Mouse (Mus musculus) kidney, adult 2 months (tissue): Measurements from ENCODE around the gene Tnfsf13. TPM values are rescaled to one million over a fixed set of nuclear protein-coding genes. Genes with fewer than 3 reads are reported as not detected.

Source experiments
- DNase-seq: peaks from one replicate; pipeline ENCODE4 v3.0.0; 2021
- H3K27ac ChIP-seq: fragments of 200-500 bp; 2 replicates; pipeline ENCODE4 v1.5.1; 2012; ENCODE audit warnings: low read depth, low read length, control low read depth, inconsistent platforms; ENCODE audit not compliant: insufficient read depth
- H3K27me3 ChIP-seq: fragments of 200-500 bp; replicated peaks from 2 replicates; pipeline ENCODE4 v1.6.1; 2012; ENCODE audit warnings: mild to moderate bottlenecking, moderate library complexity, low read length, inconsistent platforms; ENCODE audit not compliant: control insufficient read depth, insufficient read depth
- H3K36me3 ChIP-seq: fragments of 200-500 bp; 2 replicates; pipeline ENCODE4 v1.6.1; 2012; ENCODE audit warnings: mild to moderate bottlenecking, moderate library complexity, low read length, inconsistent platforms; ENCODE audit not compliant: control insufficient read depth, insufficient read depth
- H3K4me1 ChIP-seq: fragments of 200-500 bp; 2 replicates; pipeline ENCODE4 v1.6.1; 2011; ENCODE audit warnings: low read length; ENCODE audit not compliant: control insufficient read depth, insufficient read depth
- H3K4me3 ChIP-seq: fragments of 200-500 bp; 2 replicates; pipeline ENCODE4 v1.5.1; 2011; ENCODE audit warnings: mild to moderate bottlenecking, low read depth, low read length, control low read depth; ENCODE audit not compliant: insufficient read depth
- CTCF ChIP-seq: fragments of 200-500 bp; conservative IDR thresholded peaks from 2 replicates; pipeline ENCODE4 v1.5.1; 2011; ENCODE audit warnings: low read depth, mild to moderate bottlenecking, control low read depth, low read length, moderate library complexity, mixed read lengths; ENCODE audit not compliant: insufficient read depth, insufficient read length
- POLR2A ChIP-seq: fragments of 200-500 bp; IDR thresholded peaks from one replicate; pipeline ENCODE4 v1.6.1; 2011; ENCODE audit warnings: low read depth, low read length, control low read depth
- WGBS: fragments of 180-500 bp; shearing (Covaris S2); methylation state at CpG from one replicate; pipeline ENCODE4 v1.1.7; 2018; 5-methylcytosine and 5-hydroxymethylcytosine counted together
- polyA plus RNA-seq: library from polyadenylated mRNA; depleted of rRNA; stranded (reverse); fragments of >200 nt; gene quantifications from 2 replicates; pipeline ENCODE4 v1.2.3, GENCODE M21; 2012

Gene Tnfsf13
- polyA plus RNA-seq, 1 experiment: 4.1 TPM

DNA sequence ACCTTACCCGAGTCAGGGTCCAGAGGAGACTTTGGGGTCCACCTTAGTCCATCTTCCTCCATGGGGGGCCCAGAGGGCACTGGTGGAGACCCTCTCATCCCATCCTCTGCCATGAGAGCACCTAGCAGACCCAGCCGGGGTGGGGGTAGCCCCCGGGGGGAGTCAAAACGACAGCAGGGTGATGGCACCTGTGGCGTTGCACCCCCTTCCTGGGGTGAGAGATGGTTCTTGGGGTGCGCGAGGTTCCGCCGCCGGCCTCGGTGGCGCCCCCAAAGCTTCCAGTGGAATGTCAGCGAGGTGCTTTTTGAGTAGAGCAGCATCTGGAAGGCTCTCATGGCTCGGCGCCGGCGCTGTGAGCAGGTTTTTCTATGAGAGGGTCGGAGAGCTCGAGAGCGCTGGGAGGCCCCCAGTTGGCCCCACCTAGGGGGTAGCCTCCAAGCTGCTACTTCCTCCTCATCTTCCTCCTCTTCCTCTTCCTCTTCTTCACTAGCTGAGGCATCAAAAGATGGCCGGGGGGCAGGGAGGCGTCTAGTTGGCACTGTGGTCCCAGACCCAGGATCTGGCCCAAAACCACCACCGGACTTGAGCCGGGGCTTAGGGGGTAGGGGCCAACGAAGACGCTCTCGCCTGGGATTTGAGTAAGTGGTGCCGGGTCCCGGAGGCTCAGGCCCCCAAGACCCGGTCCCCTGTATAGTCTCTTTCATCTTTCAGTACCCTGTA lies 5.3 kb downstream of the Tnfsf13 start:
- 90% methylated on average over 30 of the region's 30 CpGs for WGBS
- no peak overlapping the region for H3K27ac ChIP-seq
- no peaks in the 10 kb centered on the region for H3K27me3 ChIP-seq
- no peak for DNase-seq
- peaks cover 20% of the 10 kb centered on the region for H3K4me1 ChIP-seq
- H3K4me3 ChIP-seq: no peak overlapping the region
- TF ChIP-seq POLR2A: no peak
- no peak for TF ChIP-seq CTCF
- H3K36me3 ChIP-seq: peaks cover 2% of the 10 kb centered on the region

DNA sequence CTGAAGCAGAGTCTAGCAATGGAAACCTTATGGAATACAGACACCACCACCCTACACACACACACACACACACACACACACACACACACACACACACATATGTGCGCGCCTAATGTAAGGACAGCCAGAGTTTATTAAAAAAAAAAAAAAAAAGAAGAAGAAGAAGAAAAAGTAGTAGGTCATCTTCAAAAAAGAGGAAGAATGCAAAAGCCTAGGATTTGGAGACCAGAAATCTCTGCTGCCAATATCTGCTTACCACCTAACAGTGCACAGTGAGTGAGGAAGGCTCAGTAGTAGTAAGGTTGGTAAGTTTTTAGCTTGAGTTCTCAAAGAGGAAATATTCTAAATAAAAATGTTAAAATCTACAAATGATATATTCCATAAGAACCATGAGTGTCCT lies 6.4 kb downstream of the Tnfsf13 start:
- Histone ChIP-seq H3K36me3 (peaks cover 4% of the 10 kb centered on the region), H3K27me3 (no peaks in the 10 kb centered on the region), H3K4me3 (no peak overlapping the region), H3K27ac (no peak overlapping the region), H3K4me1 (peaks cover 12% of the 10 kb centered on the region; the same call in 1 of the 2 replicates)
- TF ChIP-seq POLR2A: no peak
- no peak for TF ChIP-seq CTCF
- no peak for DNase-seq
- 96% methylated on average over 2 of the region's 2 CpGs for WGBS

- Histone ChIP-seq H3K27ac (peak within 1 kb of the TSS; percentile 97), H3K36me3 (peaks cover 8% of the 10 kb centered on the region; the same call in 1 of the 2 replicates), H3K4me3 (peak within 1 kb of the TSS; percentile 93), H3K4me1 (peaks cover 5% of the 10 kb centered on the region; the same call in 1 of the 2 replicates), H3K27me3 (no peaks in the 10 kb centered on the region)
- TF ChIP-seq CTCF (no peak), POLR2A (peak; percentile 92)
- DNase-seq: peak; percentile 100
- under 1% methylated on average over 36 of the region's 36 CpGs for WGBS
Observed at GRCm38 (mm10) chr11:69672211-69672706, 13.3 kb downstream of the Tnfsf13 start, which contains the start of gene Eif4a1. Eif4a1 (minus strand) TSS chr11:69672423.

DNA sequence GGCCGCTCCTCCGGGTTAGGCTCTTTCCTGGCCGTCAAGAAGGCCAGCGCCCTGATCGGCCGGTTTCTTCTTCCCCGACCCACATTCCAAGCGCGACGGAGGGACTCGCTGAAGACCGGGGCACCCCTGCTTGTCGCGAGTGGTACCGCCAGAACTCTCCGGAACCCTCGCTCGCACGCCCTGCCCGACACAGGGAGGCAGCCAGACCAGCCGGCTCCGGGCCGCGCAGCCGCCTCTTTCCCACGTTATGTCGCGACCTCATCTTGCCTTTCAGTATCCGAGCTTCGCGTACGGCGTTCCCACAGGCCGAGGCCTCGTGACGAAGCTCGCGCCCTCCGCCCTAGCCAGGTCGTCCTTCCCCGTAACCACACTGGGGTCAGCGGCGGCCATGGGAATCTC lies 13.9 kb downstream of the Tnfsf13 start:
- peaks cover 5% of the 10 kb centered on the region; the same call in 1 of the 2 replicates for H3K4me1 ChIP-seq
- TF ChIP-seq CTCF (no peak), POLR2A (no peak)
- H3K36me3 ChIP-seq: peaks cover 8% of the 10 kb centered on the region; the same call in 1 of the 2 replicates
- H3K27me3 ChIP-seq: no peaks in the 10 kb centered on the region
- H3K27ac ChIP-seq: peak overlapping the region; percentile 97
- H3K4me3 ChIP-seq: peak overlapping the region; percentile 93
- no peak for DNase-seq
- 2% methylated on average over 43 of the region's 43 CpGs for WGBS

- H3K27me3 ChIP-seq: no peaks in the 10 kb centered on the region
- H3K4me1 ChIP-seq: peaks cover 5% of the 10 kb centered on the region; the same call in 1 of the 2 replicates
- TF ChIP-seq CTCF (no peak), POLR2A (peak; percentile 74)
- under 1% methylated on average over 61 of the region's 61 CpGs for WGBS
- DNase-seq: peak; percentile 96
- peak overlapping the region; percentile 97 for H3K27ac ChIP-seq
- peak overlapping the region; percentile 93 for H3K4me3 ChIP-seq
- H3K36me3 ChIP-seq: peaks cover 11% of the 10 kb centered on the region; the same call in 1 of the 2 replicates
Observed at GRCm38 (mm10) chr11:69670786-69671725, 14.5 kb downstream of the Tnfsf13 start.

DNA sequence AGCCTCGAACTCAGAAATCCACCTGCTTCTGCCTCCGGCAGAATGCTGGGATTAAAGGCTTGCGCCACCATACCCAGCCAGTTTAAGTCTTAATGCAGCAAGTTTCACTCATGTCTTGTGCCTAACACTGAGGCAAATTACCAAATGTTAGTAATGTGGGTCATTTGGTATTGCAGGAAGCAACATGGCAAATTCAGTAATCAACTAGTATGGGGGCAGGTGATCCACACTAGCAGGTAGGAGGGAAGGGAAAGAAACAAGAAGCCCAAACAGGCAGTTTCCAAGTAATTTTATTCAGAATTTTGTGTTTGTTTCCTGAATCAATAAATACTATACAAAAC lies 18.9 kb downstream of the Tnfsf13 start:
- Histone ChIP-seq H3K4me3 (no peak overlapping the region), H3K27ac (no peak overlapping the region), H3K36me3 (peaks cover 6% of the 10 kb centered on the region; the same call in 1 of the 2 replicates), H3K4me1 (peaks cover 8% of the 10 kb centered on the region; the same call in 1 of the 2 replicates), H3K27me3 (no peaks in the 10 kb centered on the region)
- no peak for TF ChIP-seq POLR2A
- no peak for TF ChIP-seq CTCF
- no peak for DNase-seq
- 93% methylated on average over 3 of the region's 3 CpGs for WGBS
